Comparison of ENCODE assay signal across 15 mouse cellular contexts in genomic region chr13:114891655-114892054, GRCm38 (mm10).
"Had no signal": no experiment of that assay in that cellular context is flagged by ENCODE, and none has a peak within 500 bp of the region (broad histone marks: within the 10 kb centered on the region; RNA-seq: fewer than 3 reads in every experiment).

No protein-coding gene starts in this region.

- H3K27ac ChIP-seq: kidney, embryonic 15.5 days; left cerebral cortex, adult 2 months; limb, embryonic 10.5 days; liver, embryonic 15.5 days; midbrain, embryonic 10.5 days; neural tube, embryonic 15.5 days; stomach, postnatal 0 days had no signal

- H3K9me3 ChIP-seq: kidney, embryonic 15.5 days; limb, embryonic 10.5 days; liver, embryonic 15.5 days; midbrain, embryonic 10.5 days; neural tube, embryonic 15.5 days had no signal

- DNase-seq: kidney, adult 2 months; kidney, postnatal 25 days; midbrain, embryonic 14.5 days; right cerebral cortex, adult 18-20 months; right cerebral cortex, postnatal 25 days; thymus, postnatal 4 days had no signal

- H3K36me3 ChIP-seq: kidney, embryonic 15.5 days; limb, embryonic 10.5 days; liver, embryonic 15.5 days; midbrain, embryonic 10.5 days; neural tube, embryonic 15.5 days had no signal

- H3K4me1 ChIP-seq: limb, embryonic 10.5 days; midbrain, embryonic 10.5 days; neural tube, embryonic 15.5 days had no signal

- H3K4me2 ChIP-seq: kidney, embryonic 15.5 days; liver, embryonic 11.5 days; liver, embryonic 15.5 days; neural tube, embryonic 15.5 days had no signal

- H3K4me3 ChIP-seq: kidney, embryonic 15.5 days; left cerebral cortex, adult 2 months; limb, embryonic 10.5 days; liver, embryonic 15.5 days; midbrain, embryonic 10.5 days; myocyte; neural tube, embryonic 15.5 days had no signal

- H3K27me3 ChIP-seq: kidney, embryonic 15.5 days; liver, embryonic 15.5 days; neural tube, embryonic 15.5 days had no signal

- H3K9ac ChIP-seq: kidney, embryonic 15.5 days; liver, embryonic 15.5 days; neural tube, embryonic 15.5 days had no signal
